Mouse (Mus musculus) embryonic facial prominence, embryonic 11.5 days (tissue): ENCODE results near the gene Naa15. TPM values are rescaled to one million over a fixed set of nuclear protein-coding genes. Genes with fewer than 3 reads are reported as not detected.

Experiments used
- polyA plus RNA-seq: library from polyadenylated mRNA; unstranded; fragments of >200 nt; fragmentation: Nextera tagmentation; extraction: Ambion mirVana; gene quantifications from 2 replicates; pipeline ENCODE4 v1.2.1, GENCODE M21; 2014

The Naa15 gene
- polyA plus RNA-seq, 1 experiment from 2014 or later: 54.9 TPM

Other genes with a start within 250 kb of the Naa15 start
- gene Noct, start 190.7 kb upstream of the Naa15 start, polyA plus RNA-seq: 11.0 and 11.5 TPM in 2 replicates
- gene Elf2, start 74.5 kb upstream of the Naa15 start, polyA plus RNA-seq: 47.3 and 48.9 TPM in 2 replicates
- gene Mgarp, start 18.4 kb upstream of the Naa15 start, polyA plus RNA-seq: 9.1 and 16.1 TPM in 2 replicates
- gene Ndufc1, start 6.2 kb upstream of the Naa15 start, polyA plus RNA-seq: 722 TPM in 2 replicates
- gene Rab33b, start 68.8 kb downstream of the Naa15 start, polyA plus RNA-seq: 19.8 and 21.7 TPM in 2 replicates
- gene Setd7, start 145.7 kb downstream of the Naa15 start, polyA plus RNA-seq: 4.9 and 5.0 TPM in 2 replicates
- 0.81 and 0.90 TPM in 2 replicates for gene Mgst2, start 245.2 kb downstream of the Naa15 start, polyA plus RNA-seq